Mouse (Mus musculus): Measurements from ENCODE around the gene Etv6. TPM values are rescaled to one million over a fixed set of nuclear protein-coding genes. Genes with fewer than 3 reads are reported as not detected.
A peak's percentile ranks its signal among the peaks of the same experiment; 100 is the strongest.

The Etv6 gene
- polyA plus RNA-seq, 1 experiment from 2014 or later: 5.2 TPM

DNA sequence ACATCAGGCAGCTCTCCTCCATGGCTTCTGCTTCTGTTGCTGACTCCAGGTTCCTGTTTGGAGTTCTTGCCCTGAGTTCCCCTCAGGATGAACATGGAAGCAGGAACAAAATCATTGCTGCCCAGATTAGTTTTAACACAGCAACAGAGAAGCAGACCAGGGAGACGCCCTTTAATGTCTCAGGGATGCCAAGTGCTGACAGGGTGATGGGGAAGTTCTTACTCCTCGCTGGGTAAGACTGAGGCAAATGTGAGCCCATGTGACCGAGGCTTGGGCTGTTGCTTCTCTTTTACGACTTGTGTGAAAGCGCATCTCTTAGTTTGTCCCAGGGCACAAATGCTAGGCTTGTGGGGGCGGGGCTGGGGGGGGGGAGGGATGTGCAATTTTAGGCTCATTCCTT is 13.5 kb downstream of the Etv6 start:
- WGBS: 92% methylated on average over 6 of the region's 6 CpGs
- no peak overlapping the region for H3K4me2 ChIP-seq (ENCODE audit: low read length)
- no peak for ATAC-seq
- H3K4me3 ChIP-seq (replicated peaks; ENCODE audit: low read length): no peak overlapping the region
- H3K36me3 ChIP-seq (ENCODE audit: control insufficient read depth, insufficient read depth): no peaks in the 10 kb centered on the region
- H3K27ac ChIP-seq (ENCODE audit: low read length): no peak overlapping the region
- H3K4me1 ChIP-seq (replicated peaks; ENCODE audit: control insufficient read depth, insufficient read depth, low read length): 0 out of 2 replicates have a peak, but pooled peaks cover 7% of the 10 kb centered on the region
- H3K9ac ChIP-seq (replicated peaks; ENCODE audit: low read depth, low read length): no peak overlapping the region
- H3K9me3 ChIP-seq (ENCODE audit: control insufficient read depth, low read length): no peaks in the 10 kb centered on the region
- no peaks in the 10 kb centered on the region for H3K27me3 ChIP-seq (replicated peaks; ENCODE audit: control insufficient read depth, insufficient read depth, low read length)

DNA sequence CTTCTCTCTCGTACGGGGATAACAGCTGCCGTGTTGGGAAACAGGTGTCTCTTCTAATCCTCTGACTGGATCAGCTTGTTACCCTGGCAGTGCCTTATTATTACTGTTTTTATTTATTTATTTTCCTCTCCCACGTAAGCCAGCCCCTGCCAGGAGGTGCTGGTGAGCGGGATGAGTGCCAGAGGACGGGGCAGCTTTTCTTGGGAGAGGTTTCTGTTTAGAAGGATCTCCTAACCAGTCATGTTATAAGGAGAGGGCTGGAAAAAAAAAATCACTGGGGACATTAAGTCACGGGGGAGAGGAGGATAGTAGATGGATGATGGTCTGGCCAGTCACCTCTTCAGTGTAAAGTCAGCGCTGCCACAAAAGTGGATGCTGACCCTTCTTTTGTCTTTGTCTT is 15.0 kb downstream of the Etv6 start:
- H3K4me3 ChIP-seq (replicated peaks; ENCODE audit: low read length): no peak overlapping the region
- ATAC-seq: no peak
- H3K4me2 ChIP-seq (ENCODE audit: low read length): no peak overlapping the region
- 69% methylated on average over 8 of the region's 8 CpGs for WGBS
- H3K27ac ChIP-seq (ENCODE audit: low read length): no peak overlapping the region
- H3K4me1 ChIP-seq (replicated peaks; ENCODE audit: control insufficient read depth, insufficient read depth, low read length): 0 out of 2 replicates have a peak, but pooled peaks cover 7% of the 10 kb centered on the region
- H3K36me3 ChIP-seq (ENCODE audit: control insufficient read depth, insufficient read depth): no peaks in the 10 kb centered on the region
- H3K9me3 ChIP-seq (ENCODE audit: control insufficient read depth, low read length): no peaks in the 10 kb centered on the region
- no peaks in the 10 kb centered on the region for H3K27me3 ChIP-seq (replicated peaks; ENCODE audit: control insufficient read depth, insufficient read depth, low read length)
- no peak overlapping the region for H3K9ac ChIP-seq (replicated peaks; ENCODE audit: low read depth, low read length)

DNA sequence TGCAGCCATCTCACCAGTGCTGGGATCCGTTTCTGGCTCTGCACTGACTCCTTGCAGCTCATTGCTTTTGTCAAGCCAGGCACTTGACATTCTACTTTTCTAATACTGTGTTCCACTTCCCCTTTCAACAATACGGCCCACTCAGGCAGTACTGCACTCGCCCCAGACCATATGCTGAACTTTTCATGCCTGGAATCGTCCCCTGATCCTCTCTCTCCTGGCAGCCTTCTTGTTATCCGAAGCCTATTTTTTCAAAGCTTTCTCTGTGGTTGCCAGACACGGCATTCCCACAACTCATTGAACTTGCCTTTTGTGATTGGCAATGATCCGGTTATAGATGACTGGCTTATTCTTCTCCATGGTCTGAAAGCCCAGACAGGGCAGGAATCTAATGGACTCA is 16.4 kb downstream of the Etv6 start:
- H3K4me3 ChIP-seq (replicated peaks; ENCODE audit: low read length): no peak overlapping the region
- peak; percentile 29; the same call in 1 of the 2 replicates for ATAC-seq
- no peaks in the 10 kb centered on the region for H3K9me3 ChIP-seq (ENCODE audit: control insufficient read depth, low read length)
- no peaks in the 10 kb centered on the region for H3K36me3 ChIP-seq (ENCODE audit: control insufficient read depth, insufficient read depth)
- 40% methylated on average over 7 of the region's 7 CpGs for WGBS
- H3K9ac ChIP-seq (replicated peaks; ENCODE audit: low read depth, low read length): no peak overlapping the region
- H3K4me2 ChIP-seq (ENCODE audit: low read length): no peak overlapping the region
- H3K27me3 ChIP-seq (replicated peaks; ENCODE audit: control insufficient read depth, insufficient read depth, low read length): no peaks in the 10 kb centered on the region
- 0 out of 2 replicates have a peak, but pooled peaks cover 7% of the 10 kb centered on the region for H3K4me1 ChIP-seq (replicated peaks; ENCODE audit: control insufficient read depth, insufficient read depth, low read length)
- no peak overlapping the region for H3K27ac ChIP-seq (ENCODE audit: low read length)

DNA sequence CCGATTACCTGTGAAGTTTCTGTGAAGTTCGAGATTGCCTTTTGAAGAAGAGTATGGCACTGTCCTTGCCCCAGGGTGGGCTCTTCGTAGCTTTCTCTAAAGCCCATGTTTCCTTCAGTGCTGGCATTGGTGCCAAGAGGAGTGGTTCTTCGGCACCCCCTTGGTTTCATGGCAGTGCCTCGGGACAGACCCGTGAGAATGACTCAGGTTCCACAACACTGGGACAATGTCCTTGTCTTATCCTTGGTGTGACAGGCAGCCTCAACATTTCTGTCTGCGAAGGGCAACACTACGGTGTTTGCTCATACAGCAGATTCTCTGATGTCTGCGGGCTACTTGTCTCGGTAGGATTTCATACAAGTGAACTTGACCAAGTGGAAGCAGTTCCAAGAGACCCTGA is 17.6 kb downstream of the Etv6 start:
- H3K4me3 ChIP-seq (replicated peaks; ENCODE audit: low read length): no peak overlapping the region
- no peaks in the 10 kb centered on the region for H3K27me3 ChIP-seq (replicated peaks; ENCODE audit: control insufficient read depth, insufficient read depth, low read length)
- H3K9ac ChIP-seq (replicated peaks; ENCODE audit: low read depth, low read length): no peak overlapping the region
- no peaks in the 10 kb centered on the region for H3K36me3 ChIP-seq (ENCODE audit: control insufficient read depth, insufficient read depth)
- no peak for ATAC-seq
- no peak overlapping the region for H3K4me2 ChIP-seq (ENCODE audit: low read length)
- 91% methylated on average over 10 of the region's 10 CpGs for WGBS
- no peak overlapping the region for H3K27ac ChIP-seq (ENCODE audit: low read length)
- H3K9me3 ChIP-seq (ENCODE audit: control insufficient read depth, low read length): no peaks in the 10 kb centered on the region
- peaks cover 10% of the 10 kb centered on the region for H3K4me1 ChIP-seq (replicated peaks; ENCODE audit: control insufficient read depth, insufficient read depth, low read length)

DNA sequence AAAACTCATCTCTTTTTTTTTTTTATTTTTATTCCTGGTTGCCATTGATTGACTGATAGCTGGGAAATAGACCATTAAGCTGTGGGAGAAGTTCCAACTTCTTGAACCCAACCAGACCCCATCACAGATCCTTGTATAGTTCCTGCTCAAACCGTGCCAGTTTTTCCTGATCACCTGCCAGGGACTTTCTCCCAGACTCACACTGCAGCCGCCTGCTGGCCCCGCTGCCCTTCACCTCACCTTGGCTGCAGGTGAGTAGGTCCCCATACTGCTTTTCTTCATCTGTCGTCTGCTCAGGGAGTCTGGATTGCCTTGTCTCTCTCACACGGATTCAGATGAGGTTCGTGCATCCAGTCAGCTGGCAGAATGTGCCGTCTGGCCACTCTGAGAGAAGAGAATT is 18.1 kb downstream of the Etv6 start:
- no peak overlapping the region for H3K4me3 ChIP-seq (replicated peaks; ENCODE audit: low read length)
- no peak overlapping the region for H3K9ac ChIP-seq (replicated peaks; ENCODE audit: low read depth, low read length)
- 80% methylated on average over 7 of the region's 7 CpGs for WGBS
- H3K27me3 ChIP-seq (replicated peaks; ENCODE audit: control insufficient read depth, insufficient read depth, low read length): no peaks in the 10 kb centered on the region
- no peaks in the 10 kb centered on the region for H3K9me3 ChIP-seq (ENCODE audit: control insufficient read depth, low read length)
- H3K27ac ChIP-seq (ENCODE audit: low read length): no peak overlapping the region
- H3K4me1 ChIP-seq (replicated peaks; ENCODE audit: control insufficient read depth, insufficient read depth, low read length): peaks cover 13% of the 10 kb centered on the region
- no peak for ATAC-seq
- no peaks in the 10 kb centered on the region for H3K36me3 ChIP-seq (ENCODE audit: control insufficient read depth, insufficient read depth)
- no peak overlapping the region for H3K4me2 ChIP-seq (ENCODE audit: low read length)

DNA sequence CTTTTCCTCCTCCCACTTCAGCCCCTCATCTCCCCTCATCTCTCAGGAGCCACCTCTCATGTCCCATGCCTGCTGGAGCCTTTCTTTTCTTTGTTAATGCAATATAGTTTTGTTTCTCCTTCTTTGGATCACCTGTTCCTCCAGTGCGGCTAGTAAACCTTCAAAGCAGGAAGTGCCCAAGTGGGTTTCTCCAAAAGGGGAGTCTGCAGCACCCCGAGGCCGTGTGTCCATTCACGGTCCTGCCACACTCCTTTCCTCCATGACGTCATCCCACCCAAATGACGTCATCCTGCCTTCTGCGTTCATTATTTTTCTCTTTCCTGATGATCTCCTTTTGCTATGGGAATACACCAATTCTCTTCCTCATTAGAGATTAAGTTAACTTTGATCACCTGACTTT is 20.1 kb downstream of the Etv6 start:
- 71% methylated on average over 7 of the region's 7 CpGs for WGBS
- H3K9me3 ChIP-seq (ENCODE audit: control insufficient read depth, low read length): no peaks in the 10 kb centered on the region
- no peaks in the 10 kb centered on the region for H3K27me3 ChIP-seq (replicated peaks; ENCODE audit: control insufficient read depth, insufficient read depth, low read length)
- peaks cover 24% of the 10 kb centered on the region for H3K4me1 ChIP-seq (replicated peaks; ENCODE audit: control insufficient read depth, insufficient read depth, low read length)
- no peak overlapping the region for H3K27ac ChIP-seq (ENCODE audit: low read length)
- H3K4me2 ChIP-seq (ENCODE audit: low read length): no peak overlapping the region
- no peak overlapping the region for H3K4me3 ChIP-seq (replicated peaks; ENCODE audit: low read length)
- no peak for ATAC-seq
- no peak overlapping the region for H3K9ac ChIP-seq (replicated peaks; ENCODE audit: low read depth, low read length)
- no peaks in the 10 kb centered on the region for H3K36me3 ChIP-seq (ENCODE audit: control insufficient read depth, insufficient read depth)

DNA sequence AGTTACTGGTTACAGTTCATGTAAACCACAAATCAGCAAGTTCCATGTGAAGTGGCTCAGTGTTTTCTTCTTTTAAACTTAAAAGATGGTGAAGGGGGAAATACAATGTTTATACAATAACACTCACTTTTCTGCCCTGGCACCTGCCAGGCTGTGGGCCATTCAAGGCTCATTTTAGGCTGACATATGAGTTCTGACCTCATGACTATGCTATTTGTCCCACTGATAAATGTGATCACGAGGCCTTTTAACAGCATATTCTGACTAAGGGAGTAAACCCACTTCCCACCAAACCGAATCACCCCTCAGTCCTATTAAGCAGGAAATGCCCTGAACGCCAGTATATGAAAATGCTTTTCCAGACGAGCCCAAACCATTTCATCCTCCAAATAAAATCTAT is 23.0 kb downstream of the Etv6 start:
- Histone ChIP-seq H3K27me3 (replicated peaks; ENCODE audit: control insufficient read depth, insufficient read depth, low read length) (no peaks in the 10 kb centered on the region), H3K27ac (ENCODE audit: low read length) (no peak overlapping the region), H3K9me3 (ENCODE audit: control insufficient read depth, low read length) (no peaks in the 10 kb centered on the region), H3K36me3 (ENCODE audit: control insufficient read depth, insufficient read depth) (no peaks in the 10 kb centered on the region), H3K4me3 (replicated peaks; ENCODE audit: low read length) (no peak overlapping the region), H3K9ac (replicated peaks; ENCODE audit: low read depth, low read length) (no peak overlapping the region), H3K4me2 (ENCODE audit: low read length) (no peak overlapping the region), H3K4me1 (replicated peaks; ENCODE audit: control insufficient read depth, insufficient read depth, low read length) (peaks cover 22% of the 10 kb centered on the region)
- WGBS: 26% methylated on average over 4 of the region's 4 CpGs
- ATAC-seq: peak; percentile 12; the same call in 1 of the 2 replicates

DNA sequence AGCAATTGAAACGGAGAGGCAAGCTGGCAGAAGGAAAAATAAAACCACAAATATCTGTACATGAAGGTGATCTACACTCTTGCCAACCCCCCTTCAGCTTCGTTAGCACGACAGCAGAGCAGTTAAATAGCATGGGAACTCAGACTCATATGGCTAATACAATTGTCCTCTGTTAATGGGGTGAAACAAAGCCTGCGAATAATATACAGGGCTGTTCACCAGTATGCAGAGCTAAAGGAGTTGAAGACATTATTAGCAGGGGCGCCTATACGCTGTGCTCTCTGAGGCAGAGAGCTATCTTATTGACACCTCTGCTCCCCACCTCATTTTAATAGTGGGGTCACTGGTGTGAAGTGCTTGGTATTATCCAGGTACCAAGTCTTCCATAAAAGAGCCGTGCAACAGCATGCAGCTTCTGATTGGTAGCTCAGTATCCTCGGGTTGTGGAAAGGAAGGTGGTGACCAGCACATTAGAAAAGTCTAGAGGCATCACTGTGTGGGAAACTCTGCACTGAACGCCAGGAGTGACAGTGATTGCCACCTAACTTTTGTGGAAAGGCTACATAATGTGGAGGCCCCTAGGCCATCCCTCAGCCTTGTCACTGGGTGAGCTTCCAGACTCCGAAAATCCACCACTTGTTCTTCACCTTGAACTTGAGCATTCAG is 23.5 kb downstream of the Etv6 start:
- Histone ChIP-seq H3K27ac (ENCODE audit: low read length) (no peak overlapping the region), H3K36me3 (ENCODE audit: control insufficient read depth, insufficient read depth) (no peaks in the 10 kb centered on the region), H3K9ac (replicated peaks; ENCODE audit: low read depth, low read length) (0 out of 2 replicates have a peak overlapping the region, but pooled peaks have one; percentile 7), H3K27me3 (replicated peaks; ENCODE audit: control insufficient read depth, insufficient read depth, low read length) (no peaks in the 10 kb centered on the region), H3K4me2 (ENCODE audit: low read length) (no peak overlapping the region), H3K9me3 (ENCODE audit: control insufficient read depth, low read length) (no peaks in the 10 kb centered on the region), H3K4me1 (replicated peaks; ENCODE audit: control insufficient read depth, insufficient read depth, low read length) (peaks cover 22% of the 10 kb centered on the region), H3K4me3 (replicated peaks; ENCODE audit: low read length) (no peak overlapping the region)
- ATAC-seq: peak; percentile 54
- WGBS: 26% methylated on average over 10 of the region's 10 CpGs

DNA sequence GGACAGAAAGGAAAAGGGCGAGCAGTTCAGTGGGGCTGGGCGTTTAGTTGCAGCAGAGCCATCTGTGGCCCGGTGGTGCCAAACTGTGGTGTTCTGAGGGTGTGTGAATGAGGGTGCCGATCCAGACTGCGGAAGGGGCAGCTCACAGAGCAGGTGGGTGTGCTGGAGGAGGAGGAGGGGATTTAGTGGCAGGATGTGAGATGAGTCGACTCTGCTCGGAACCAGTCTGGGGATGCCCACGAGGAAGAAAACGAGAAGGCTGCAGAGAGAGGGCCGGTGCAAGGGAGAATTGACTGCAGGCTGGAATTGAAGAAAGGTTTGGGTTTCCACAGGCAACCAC is 24.0 kb downstream of the Etv6 start:
- H3K27me3 ChIP-seq (replicated peaks; ENCODE audit: control insufficient read depth, insufficient read depth, low read length): no peaks in the 10 kb centered on the region
- H3K36me3 ChIP-seq (ENCODE audit: control insufficient read depth, insufficient read depth): no peaks in the 10 kb centered on the region
- WGBS: 53% methylated on average over 10 of the region's 10 CpGs
- no peak overlapping the region for H3K9ac ChIP-seq (replicated peaks; ENCODE audit: low read depth, low read length)
- no peak overlapping the region for H3K4me3 ChIP-seq (replicated peaks; ENCODE audit: low read length)
- H3K4me2 ChIP-seq (ENCODE audit: low read length): no peak overlapping the region
- H3K4me1 ChIP-seq (replicated peaks; ENCODE audit: control insufficient read depth, insufficient read depth, low read length): peaks cover 22% of the 10 kb centered on the region
- no peaks in the 10 kb centered on the region for H3K9me3 ChIP-seq (ENCODE audit: control insufficient read depth, low read length)
- ATAC-seq: peak; percentile 51
- H3K27ac ChIP-seq (ENCODE audit: low read length): no peak overlapping the region

DNA sequence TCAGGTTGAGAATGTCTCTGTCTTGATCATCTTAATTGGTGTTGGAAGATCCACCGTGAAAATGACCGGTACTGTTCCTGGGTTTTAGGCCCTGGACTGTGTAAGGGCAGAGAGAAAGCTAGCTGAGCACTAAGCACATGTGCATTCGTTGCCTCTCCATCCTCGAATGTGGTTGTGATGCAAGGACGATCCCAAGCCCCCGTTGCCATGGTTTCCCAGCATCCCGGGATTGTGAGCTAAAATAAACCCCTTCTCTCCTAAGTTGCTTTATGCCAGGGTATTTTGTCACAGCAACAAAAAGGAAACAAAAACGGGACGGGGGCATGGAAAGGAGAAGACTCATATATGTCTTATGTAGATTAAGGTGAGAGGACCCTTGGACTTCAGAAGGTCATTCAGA is 24.5 kb downstream of the Etv6 start:
- H3K27ac ChIP-seq (ENCODE audit: low read length): no peak overlapping the region
- no peaks in the 10 kb centered on the region for H3K27me3 ChIP-seq (replicated peaks; ENCODE audit: control insufficient read depth, insufficient read depth, low read length)
- no peaks in the 10 kb centered on the region for H3K9me3 ChIP-seq (ENCODE audit: control insufficient read depth, low read length)
- H3K36me3 ChIP-seq (ENCODE audit: control insufficient read depth, insufficient read depth): no peaks in the 10 kb centered on the region
- H3K4me1 ChIP-seq (replicated peaks; ENCODE audit: control insufficient read depth, insufficient read depth, low read length): peaks cover 22% of the 10 kb centered on the region
- no peak overlapping the region for H3K9ac ChIP-seq (replicated peaks; ENCODE audit: low read depth, low read length)
- H3K4me3 ChIP-seq (replicated peaks; ENCODE audit: low read length): no peak overlapping the region
- H3K4me2 ChIP-seq (ENCODE audit: low read length): no peak overlapping the region
- WGBS: 65% methylated on average over 9 of the region's 9 CpGs
- no peak for ATAC-seq
